Mouse (Mus musculus): ENCODE measurements around the gene AV320801. TPM values are rescaled to one million over a fixed set of nuclear protein-coding genes. Genes with fewer than 3 reads are reported as not detected.
"Not testable (repeated sequence)": the region's sequence is repeated elsewhere in the genome, so short reads cannot be mapped to it uniquely, and the experiment has no call there.

Gene AV320801
- total RNA-seq (2021), result not detected

DNA sequence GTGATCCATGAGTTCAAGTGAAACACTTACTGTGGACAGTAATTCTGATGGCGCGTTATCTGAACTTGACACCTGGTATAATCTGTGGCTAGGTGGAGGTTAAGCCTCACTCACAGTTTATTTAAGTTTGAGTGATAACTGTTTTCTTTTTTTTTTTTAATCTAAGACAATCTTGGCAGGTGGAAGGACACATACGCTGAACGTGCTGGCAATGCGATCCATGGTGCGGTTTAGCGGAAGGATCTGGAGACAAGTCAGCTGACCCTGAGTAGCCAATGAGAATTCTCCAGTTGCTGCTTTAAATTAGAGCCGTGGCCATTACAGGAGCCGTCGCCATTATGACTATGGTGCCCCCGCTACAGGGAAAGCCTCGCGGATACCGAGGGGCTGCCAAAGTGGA lies at the start of gene AV320801:
TSS of gene AV320801 (plus strand) at position 301 of the 400 bp plus-strand sequence.
- not testable (repeated sequence) for DNase-seq

GRCm38 (mm10) chrX:135464160-135464559 lies 30.2 kb upstream of the AV320801 start:
- intact Hi-C loops (cut with DNase I); DNase-seq: not testable (repeated sequence)

More for the DNA sequence above, at the start of gene AV320801:
- intact Hi-C loops (cut with DNase I), result not testable (repeated sequence)

DNA sequence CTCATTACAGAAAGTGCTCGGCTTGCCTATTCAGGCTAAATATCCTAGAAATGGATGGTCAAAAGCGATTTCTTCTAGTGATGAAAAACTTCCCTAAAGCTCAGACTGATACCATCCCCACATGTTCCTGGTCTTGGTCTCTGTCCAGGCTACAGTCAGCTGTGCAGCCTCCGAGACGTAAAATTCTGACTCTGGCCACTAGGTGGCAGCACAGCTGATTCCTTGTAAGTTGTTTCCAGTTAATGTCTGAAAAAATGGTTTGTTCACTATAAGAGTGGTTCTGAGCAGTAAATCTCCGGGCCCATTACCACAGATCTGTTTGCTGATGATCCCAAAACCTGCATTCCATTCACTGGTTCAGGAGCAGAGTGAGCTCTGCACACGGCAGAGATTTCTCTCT lies 12.5 kb upstream of the AV320801 start:
- intact Hi-C loops (cut with DNase I); DNase-seq: not testable (repeated sequence)

GRCm38 (mm10) chrX:135483183-135483582 lies 11.2 kb upstream of the AV320801 start:
- intact Hi-C loops (cut with DNase I); DNase-seq: not testable (repeated sequence)

Other genes with a start within 250 kb of the AV320801 start
- not detected for gene Pramel3, start 192.3 kb upstream of the AV320801 start, total RNA-seq (2021)
- gene Gm5128, start 121.3 kb upstream of the AV320801 start, total RNA-seq (2021), result not detected
- not detected for gene Gm7903, start 60.8 kb upstream of the AV320801 start, total RNA-seq (2021)
- under 1 TPM in 1 of 2 experiments, not detected in 1; 0.34 TPM for gene Nxf7, start 104.2 kb downstream of the AV320801 start, total RNA-seq (2021)
- not detected for gene Prame, start 133.1 kb downstream of the AV320801 start, total RNA-seq (2021)
- not detected for gene Tcp11x2, start 199.2 kb downstream of the AV320801 start, total RNA-seq (2021)
- not detected for gene Tmsb15a, start 230.7 kb downstream of the AV320801 start, total RNA-seq (2021)
- gene Armcx5, start 248.1 kb downstream of the AV320801 start, total RNA-seq (2021), result 10 to 100 TPM in 1 of 2 experiments, 1 to 10 TPM in 1; 8.4 to 10.7 TPM
- gene Gprasp1, start 248.1 kb downstream of the AV320801 start, total RNA-seq (2021), result 10 to 100 TPM; 25.5 to 26.2 TPM

Data from heart, postnatal 10 days (tissue).